Mouse (Mus musculus) G1E (cell line): ENCODE results near the gene Cdc16.

Source experiments
- CTCF ChIP-seq: IDR thresholded peaks from 2 replicates; pipeline ENCODE4 v1.5.1; 2012; ENCODE audit warnings: low read depth, low read length, inconsistent platforms, mixed read lengths
- GATA1 ChIP-seq: IDR thresholded peaks from 2 replicates; pipeline ENCODE4 v1.6.1; 2012; ENCODE audit warnings: borderline replicate concordance, low read length, inconsistent platforms, mixed read lengths
- POLR2AphosphoS5 ChIP-seq: IDR thresholded peaks from 2 replicates; pipeline ENCODE4 v1.6.1; 2012; ENCODE audit warnings: low read depth, low read length, inconsistent platforms; ENCODE audit not compliant: insufficient replicate concordance
- TAL1 ChIP-seq: conservative IDR thresholded peaks from 2 replicates; pipeline ENCODE4 v1.6.1; 2012; ENCODE audit warnings: low read depth, low read length, inconsistent platforms, mixed read lengths

DNA sequence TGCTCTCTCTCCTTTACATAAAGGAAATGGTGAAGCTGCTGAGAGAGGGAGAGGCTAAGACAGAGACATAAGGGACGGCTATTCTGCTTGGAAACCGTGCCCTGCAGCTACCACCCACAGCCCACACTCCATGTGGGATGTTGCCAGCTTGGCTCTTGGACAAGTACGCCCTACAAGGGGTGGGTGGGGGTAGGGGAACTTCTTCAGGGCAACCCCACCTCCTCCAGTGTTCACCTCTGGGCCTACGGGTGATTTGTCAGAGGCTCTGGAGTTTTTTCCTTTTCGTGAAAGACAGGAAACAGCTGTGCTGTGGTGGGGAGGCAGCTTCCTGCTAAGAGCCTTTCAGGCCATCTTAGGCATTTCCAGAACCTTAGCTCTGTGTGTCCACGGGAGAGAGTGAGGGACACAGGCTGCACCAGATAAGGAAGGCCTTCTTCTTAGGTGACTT, 17.1 kb upstream of the Cdc16 start:
- TF ChIP-seq CTCF (no peak), GATA1 (no peak), TAL1 (no peak), POLR2AphosphoS5 (no peak)
